Mouse (Mus musculus) ES-Bruce4 (cell line): ENCODE data around the gene Ddn. TPM values are rescaled to one million over a fixed set of nuclear protein-coding genes. Genes with fewer than 3 reads are reported as not detected.

Experiments used
- H3K27ac ChIP-seq: 2 replicates; pipeline ENCODE4 v1.5.1; 2012; ENCODE audit warnings: low read length, inconsistent platforms; ENCODE audit not compliant: insufficient read depth
- H3K27me3 ChIP-seq: 2 replicates; pipeline ENCODE4 v1.6.1; 2012; ENCODE audit warnings: mild to moderate bottlenecking, low read length, inconsistent platforms; ENCODE audit not compliant: control insufficient read depth, poor library complexity, insufficient read depth, severe bottlenecking
- H3K36me3 ChIP-seq: 2 replicates; pipeline ENCODE4 v1.6.1; 2012; ENCODE audit warnings: inconsistent platforms, mild to moderate bottlenecking, low read length, moderate library complexity; ENCODE audit not compliant: control insufficient read depth, poor library complexity, insufficient read depth, severe bottlenecking
- H3K4me1 ChIP-seq: one replicate; pipeline ENCODE4 v1.8.1; 2011; ENCODE audit warnings: low read length; ENCODE audit not compliant: control insufficient read depth, insufficient read depth
- H3K4me3 ChIP-seq: 2 replicates; pipeline ENCODE4 v1.5.1; 2011; ENCODE audit warnings: low read depth, mild to moderate bottlenecking, low read length
- H3K9ac ChIP-seq: 2 replicates; pipeline ENCODE4 v1.6.1; 2012; ENCODE audit warnings: low read depth, mild to moderate bottlenecking, inconsistent platforms; ENCODE audit not compliant: poor library complexity, severe bottlenecking
- H3K9me3 ChIP-seq: replicated peaks from 2 replicates; pipeline ENCODE4 v1.6.1; 2012; ENCODE audit warnings: mild to moderate bottlenecking, low read length, inconsistent platforms; ENCODE audit not compliant: control insufficient read depth, poor library complexity, insufficient read depth, severe bottlenecking
- CTCF ChIP-seq: IDR thresholded peaks from one replicate; pipeline ENCODE4 v1.8.1; 2011; ENCODE audit warnings: low read depth, low read length
- EP300 ChIP-seq: IDR thresholded peaks from 2 replicates; pipeline ENCODE4 v1.6.1; 2011; ENCODE audit warnings: low read depth, low read length; ENCODE audit not compliant: insufficient read depth
- POLR2A ChIP-seq: IDR thresholded peaks from one replicate; pipeline ENCODE4 v1.8.1; 2011; ENCODE audit warnings: low read length; ENCODE audit not compliant: insufficient read depth
- polyA plus RNA-seq: library from polyadenylated mRNA; stranded (reverse); fragments of >200 nt; gene quantifications from 2 replicates; pipeline ENCODE4 v1.2.4, GENCODE M21; 2011; ENCODE audit warnings: low read depth; ENCODE audit not compliant: missing spikeins, insufficient read depth, insufficient read length

Ddn gene
- polyA plus RNA-seq: not detected in 2 replicates

GRCm38 (mm10) chr15:98809390-98809789 is at the start of gene Ddn:
Gene Ddn, minus strand, starts transcription at chr15:98809490.
- Histone ChIP-seq H3K9ac (no peak within 1 kb of the TSS), H3K27ac (no peak within 1 kb of the TSS), H3K4me1 (no peaks in the 10 kb centered on the region), H3K4me3 (no peak within 1 kb of the TSS), H3K9me3 (no peaks in the 10 kb centered on the region), H3K36me3 (no peaks in the 10 kb centered on the region), H3K27me3 (peaks cover 8% of the 10 kb centered on the region; the same call in 1 of the 2 replicates)
- TF ChIP-seq CTCF: no peak
- no peak for TF ChIP-seq EP300
- TF ChIP-seq POLR2A: no peak

- peaks cover 57% of the 10 kb centered on the region for H3K36me3 ChIP-seq
- no peaks in the 10 kb centered on the region for H3K4me1 ChIP-seq
- H3K27me3 ChIP-seq: no peaks in the 10 kb centered on the region
- no peak overlapping the region for H3K9ac ChIP-seq
- TF ChIP-seq POLR2A (no peak), EP300 (no peak), CTCF (no peak)
- no peak overlapping the region for H3K4me3 ChIP-seq
- no peaks in the 10 kb centered on the region for H3K9me3 ChIP-seq
- H3K27ac ChIP-seq: no peak overlapping the region
Measured at GRCm38 (mm10) chr15:98854214-98854613, 44.9 kb upstream of the Ddn start.

GRCm38 (mm10) chr15:98853161-98853937 is 44.1 kb upstream of the Ddn start:
- Histone ChIP-seq H3K9ac (no peak overlapping the region), H3K36me3 (peaks cover 58% of the 10 kb centered on the region), H3K27ac (no peak overlapping the region), H3K27me3 (no peaks in the 10 kb centered on the region), H3K4me1 (no peaks in the 10 kb centered on the region), H3K4me3 (no peak overlapping the region), H3K9me3 (no peaks in the 10 kb centered on the region)
- TF ChIP-seq CTCF (no peak), POLR2A (no peak), EP300 (no peak)

GRCm38 (mm10) chr15:98852733-98853132 is 43.4 kb upstream of the Ddn start:
- H3K9ac ChIP-seq: no peak overlapping the region
- no peak overlapping the region for H3K4me3 ChIP-seq
- TF ChIP-seq CTCF (no peak), POLR2A (no peak), EP300 (no peak)
- H3K9me3 ChIP-seq: no peaks in the 10 kb centered on the region
- H3K36me3 ChIP-seq: peaks cover 58% of the 10 kb centered on the region
- H3K4me1 ChIP-seq: no peaks in the 10 kb centered on the region
- no peaks in the 10 kb centered on the region for H3K27me3 ChIP-seq
- H3K27ac ChIP-seq: no peak overlapping the region

GRCm38 (mm10) chr15:98852071-98852470 is 42.8 kb upstream of the Ddn start:
- no peak overlapping the region for H3K4me3 ChIP-seq
- H3K9me3 ChIP-seq: no peaks in the 10 kb centered on the region
- H3K36me3 ChIP-seq: peaks cover 57% of the 10 kb centered on the region
- no peaks in the 10 kb centered on the region for H3K4me1 ChIP-seq
- H3K27me3 ChIP-seq: no peaks in the 10 kb centered on the region
- H3K27ac ChIP-seq: no peak overlapping the region
- TF ChIP-seq CTCF (no peak), EP300 (no peak), POLR2A (no peak)
- no peak overlapping the region for H3K9ac ChIP-seq

GRCm38 (mm10) chr15:98851229-98851818 is 42.0 kb upstream of the Ddn start:
- Histone ChIP-seq H3K9ac (no peak overlapping the region), H3K4me1 (no peaks in the 10 kb centered on the region), H3K36me3 (peaks cover 59% of the 10 kb centered on the region), H3K27me3 (no peaks in the 10 kb centered on the region), H3K9me3 (no peaks in the 10 kb centered on the region), H3K27ac (no peak overlapping the region), H3K4me3 (no peak overlapping the region)
- TF ChIP-seq POLR2A: no peak
- TF ChIP-seq EP300: no peak
- TF ChIP-seq CTCF: no peak
